Mouse (Mus musculus) megakaryocyte, adult 5-6 weeks (primary cell): ENCODE data around the gene Kif5c. TPM values are rescaled to one million over a fixed set of nuclear protein-coding genes. Genes with fewer than 3 reads are reported as not detected.

Source experiments
- ATAC-seq: 2 replicates; pipeline ENCODE4 v1.8.0; 2016; ENCODE audit warnings: mild to moderate bottlenecking, inconsistent platforms; ENCODE audit not compliant: poor library complexity, severe bottlenecking
- total RNA-seq, 2 experiments: library from RNA; stranded (forward) in 1 of 2; stranded (reverse) in 1 of 2; fragments of 153-499, 151-499 nt in 1 of 2; fragments of 221-1000, 200-1000 nt in 1 of 2; gene quantifications; 2 replicates each; pipeline versions ENCODE4 v1.2.3 to v1.2.4; 2015 to 2017

The Kif5c gene
- total RNA-seq (2015) (0.13 and 0.16 TPM in 2 replicates), total RNA-seq (2017) (0.15 and 0.28 TPM in 2 replicates)

GRCm38 (mm10) chr2:49618829-49619718 lies at the start of gene Kif5c:
Kif5c (plus strand) TSS chr2:49619298.
- ATAC-seq = peak; percentile 93

GRCm38 (mm10) chr2:49569862-49570777 lies 49.0 kb upstream of the Kif5c start:
- ATAC-seq = no peak

GRCm38 (mm10) chr2:49570778-49571101 lies 48.4 kb upstream of the Kif5c start:
- ATAC-seq = no peak

GRCm38 (mm10) chr2:49571159-49571920 lies 47.8 kb upstream of the Kif5c start:
- ATAC-seq = no peak

- no peak for ATAC-seq
These were observed 46.9 kb upstream of the Kif5c start for GRCm38 (mm10) chr2:49572111-49572642.

- no peak for ATAC-seq
These were observed 46.4 kb upstream of the Kif5c start for GRCm38 (mm10) chr2:49572684-49573083.

GRCm38 (mm10) chr2:49573282-49573681 lies 45.8 kb upstream of the Kif5c start:
- no peak for ATAC-seq

- no peak for ATAC-seq
These were observed 38.5 kb upstream of the Kif5c start for GRCm38 (mm10) chr2:49580585-49580984.

- ATAC-seq = no peak
These were observed 36.6 kb upstream of the Kif5c start for GRCm38 (mm10) chr2:49582546-49582945.

- no peak for ATAC-seq
These were observed 35.8 kb upstream of the Kif5c start for GRCm38 (mm10) chr2:49583311-49583710.

- ATAC-seq = no peak
These were observed 28.6 kb upstream of the Kif5c start for GRCm38 (mm10) chr2:49590450-49590849.

- no peak for ATAC-seq
These were observed 26.2 kb upstream of the Kif5c start for GRCm38 (mm10) chr2:49592926-49593325.

- no peak for ATAC-seq
These were observed 24.2 kb upstream of the Kif5c start for GRCm38 (mm10) chr2:49594886-49595285.

- ATAC-seq = no peak
These were observed 22.8 kb upstream of the Kif5c start for GRCm38 (mm10) chr2:49596318-49596717.

- ATAC-seq = no peak
These were observed 18.9 kb upstream of the Kif5c start for GRCm38 (mm10) chr2:49600021-49600681.

- ATAC-seq = no peak
These were observed 16.2 kb upstream of the Kif5c start for GRCm38 (mm10) chr2:49602791-49603349.

- ATAC-seq = peak; percentile 57
These were observed 9.5 kb upstream of the Kif5c start for GRCm38 (mm10) chr2:49609611-49610010.

- ATAC-seq = peak; percentile 41
These were observed 2.3 kb upstream of the Kif5c start for GRCm38 (mm10) chr2:49616765-49617164.

- no peak for ATAC-seq
These were observed 823 bp downstream of the Kif5c start for GRCm38 (mm10) chr2:49619719-49620522.
